Mouse (Mus musculus): Measurements from ENCODE around the gene Lad1. TPM values are rescaled to one million over a fixed set of nuclear protein-coding genes. Genes with fewer than 3 reads are reported as not detected.

The Lad1 gene
- polyA plus RNA-seq (2014; fragmentation: Nextera tagmentation; extraction: Ambion mirVana) = 0.47 and 0.65 TPM in 2 replicates

DNA sequence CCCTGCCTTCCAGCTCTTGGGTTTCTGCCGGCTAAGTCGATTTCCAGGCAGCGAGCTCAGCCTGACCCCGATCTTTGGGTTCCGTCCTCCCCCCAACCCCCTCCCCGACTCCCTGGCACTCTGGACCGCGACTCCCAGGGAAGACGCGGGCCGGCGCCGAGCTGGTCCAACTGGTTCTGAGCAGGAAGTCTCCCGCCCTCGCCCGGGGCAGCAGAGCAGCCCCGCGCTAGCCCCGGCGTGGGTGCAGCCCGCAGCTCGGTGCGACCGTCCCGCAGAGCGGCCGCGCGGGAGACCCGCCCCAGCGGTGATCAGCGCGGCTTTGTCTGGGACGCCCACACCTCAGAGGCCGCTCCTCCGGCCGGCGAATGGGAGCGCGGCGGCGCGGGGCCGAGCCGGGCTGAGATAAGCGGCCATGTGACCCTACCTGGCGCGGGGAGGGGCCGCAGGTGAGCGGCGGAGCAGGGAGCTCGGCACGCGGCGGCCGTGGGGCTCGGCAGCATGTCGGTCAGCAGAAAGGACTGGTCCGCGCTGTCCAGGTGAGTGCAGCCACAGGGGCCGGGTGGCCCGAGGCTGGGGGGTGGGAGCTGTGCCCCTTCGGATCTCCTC lies at the start of gene Lad1:
Lad1 (plus strand) TSS at position 118 of the 606 bp plus-strand sequence.
- peak within 1 kb of the TSS; percentile 48 for H3K9ac ChIP-seq (ENCODE audit: low read length)

DNA sequence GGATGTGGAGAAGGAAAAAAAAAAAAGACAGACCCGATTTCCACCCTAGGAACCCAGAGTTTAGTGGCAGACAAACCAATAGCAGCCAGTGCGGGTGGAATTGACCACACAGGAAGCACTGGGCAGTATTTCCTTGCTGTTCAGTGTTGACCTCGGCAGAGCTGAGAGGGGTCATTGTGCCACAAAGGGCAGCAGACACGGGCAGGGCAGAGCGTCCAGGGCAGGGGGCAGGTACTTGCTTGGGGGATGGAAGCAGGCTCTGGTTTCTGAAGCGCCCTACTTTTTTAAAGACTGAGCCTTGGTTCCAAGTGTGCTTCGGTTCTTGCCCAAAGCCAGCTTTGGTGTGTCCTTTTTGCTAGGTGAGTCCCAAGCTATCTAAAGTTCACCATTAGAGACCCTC lies 48.2 kb upstream of the Lad1 start:
- H3K36me3 ChIP-seq (ENCODE audit: control insufficient read depth, insufficient read depth, low read length) = no peaks in the 10 kb centered on the region; the same call in 1 of the 2 replicates
- no peak overlapping the region for H3K4me2 ChIP-seq (ENCODE audit: low read depth, low read length, severe bottlenecking)
- no peak for ATAC-seq (replicated peaks; ENCODE audit: low FRiP score)
- no peak overlapping the region for H3K4me3 ChIP-seq (ENCODE audit: low read depth, low read length)
- no peaks in the 10 kb centered on the region for H3K9me3 ChIP-seq (ENCODE audit: control insufficient read depth, low read length)
- WGBS = 74% methylated on average over 7 of the region's 7 CpGs
- peaks cover 4% of the 10 kb centered on the region; the same call in 1 of the 2 replicates for H3K4me1 ChIP-seq (replicated peaks; ENCODE audit: control insufficient read depth, insufficient read depth, low read length)
- no peak overlapping the region for H3K27ac ChIP-seq (ENCODE audit: low read depth, low read length)
- no peak overlapping the region for H3K9ac ChIP-seq (ENCODE audit: low read length)
- no peak for DNase-seq (ENCODE audit: low spot score)
- H3K27me3 ChIP-seq (ENCODE audit: control insufficient read depth, insufficient read depth, low read length) = no peaks in the 10 kb centered on the region

More for the DNA sequence above, at the start of gene Lad1:
- peaks cover 40% of the 10 kb centered on the region for H3K27me3 ChIP-seq (ENCODE audit: control insufficient read depth, insufficient read depth, low read length)
- H3K9me3 ChIP-seq (ENCODE audit: control insufficient read depth, low read length) = no peaks in the 10 kb centered on the region
- H3K27ac ChIP-seq (ENCODE audit: low read depth, low read length) = no peak within 1 kb of the TSS
- H3K4me3 ChIP-seq (ENCODE audit: low read depth, low read length) = peak within 1 kb of the TSS; percentile 56
- WGBS = under 1% methylated on average over 60 of the region's 63 CpGs
- H3K4me1 ChIP-seq (replicated peaks; ENCODE audit: control insufficient read depth, insufficient read depth, low read length) = peaks cover 3% of the 10 kb centered on the region; the same call in 1 of the 2 replicates
- H3K4me2 ChIP-seq (ENCODE audit: low read depth, low read length, severe bottlenecking) = peak within 1 kb of the TSS; percentile 100
- DNase-seq (ENCODE audit: low spot score) (peak; percentile 62), ATAC-seq (replicated peaks; ENCODE audit: low FRiP score) (peak; percentile 53; the same call in 1 of the 2 replicates)
- H3K36me3 ChIP-seq (ENCODE audit: control insufficient read depth, insufficient read depth, low read length) = no peaks in the 10 kb centered on the region

DNA sequence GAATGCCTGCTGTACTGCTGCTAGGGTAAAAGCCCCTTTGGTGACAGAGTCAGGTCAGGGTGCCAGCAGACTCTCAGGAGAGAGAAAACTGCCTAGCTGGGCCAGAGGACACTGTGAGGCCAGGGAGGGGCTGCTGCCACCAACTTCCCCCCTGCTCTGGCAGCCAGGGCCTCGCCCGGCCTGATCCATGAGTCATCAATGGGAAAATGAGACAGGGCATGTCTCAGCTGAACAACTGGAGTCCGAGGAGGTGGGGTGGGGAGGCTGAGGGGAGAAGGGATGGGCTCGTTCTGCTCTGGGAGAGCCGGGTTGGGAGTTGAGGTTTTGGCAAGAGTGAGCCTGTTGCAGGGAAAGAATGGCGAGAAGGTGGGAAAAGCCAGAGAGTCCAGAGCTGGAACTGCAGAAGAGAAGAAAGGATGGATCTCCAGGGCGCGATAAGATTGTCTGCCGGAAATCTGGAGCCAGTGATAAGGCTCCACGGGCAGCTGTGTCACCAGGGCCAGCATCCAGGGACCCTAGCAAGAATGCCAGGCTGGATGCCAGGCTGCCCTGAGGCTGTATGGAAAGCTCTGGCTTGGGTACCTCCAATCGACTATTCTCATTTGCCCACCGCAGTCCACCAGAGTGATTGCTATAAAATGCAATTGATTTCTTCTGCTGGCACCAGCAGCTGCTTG lies 47.4 kb upstream of the Lad1 start:
- Histone ChIP-seq H3K27me3 (ENCODE audit: control insufficient read depth, insufficient read depth, low read length) (no peaks in the 10 kb centered on the region), H3K9ac (ENCODE audit: low read length) (no peak overlapping the region), H3K4me2 (ENCODE audit: low read depth, low read length, severe bottlenecking) (no peak overlapping the region), H3K9me3 (ENCODE audit: control insufficient read depth, low read length) (no peaks in the 10 kb centered on the region), H3K4me3 (ENCODE audit: low read depth, low read length) (no peak overlapping the region), H3K27ac (ENCODE audit: low read depth, low read length) (no peak overlapping the region), H3K36me3 (ENCODE audit: control insufficient read depth, insufficient read depth, low read length) (no peaks in the 10 kb centered on the region; the same call in 1 of the 2 replicates), H3K4me1 (replicated peaks; ENCODE audit: control insufficient read depth, insufficient read depth, low read length) (peaks cover 4% of the 10 kb centered on the region; the same call in 1 of the 2 replicates)
- WGBS = 77% methylated on average over 12 of the region's 12 CpGs
- ATAC-seq (replicated peaks; ENCODE audit: low FRiP score) (no peak), DNase-seq (ENCODE audit: low spot score) (no peak)

DNA sequence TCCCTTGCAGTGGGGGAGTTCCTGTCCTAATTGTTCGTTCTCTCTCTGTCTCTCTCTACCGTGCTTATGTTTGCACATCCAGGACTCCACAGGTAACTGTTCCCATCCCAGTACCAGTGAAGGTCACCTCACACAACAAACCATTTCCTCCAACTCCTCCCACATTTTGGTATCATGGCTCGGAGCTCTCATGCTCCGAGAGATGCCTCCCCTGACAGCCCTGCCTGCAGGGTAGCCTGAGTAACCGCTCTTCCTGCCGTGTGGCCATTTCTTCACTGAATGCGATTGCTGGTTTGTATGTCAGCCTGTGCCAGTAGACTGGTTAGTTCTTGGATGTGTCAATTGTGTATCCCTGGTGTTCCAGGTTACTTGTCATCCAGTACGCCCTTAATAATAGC lies 46.8 kb upstream of the Lad1 start:
- H3K27ac ChIP-seq (ENCODE audit: low read depth, low read length) = no peak overlapping the region
- 77% methylated on average over 8 of the region's 8 CpGs for WGBS

DNA sequence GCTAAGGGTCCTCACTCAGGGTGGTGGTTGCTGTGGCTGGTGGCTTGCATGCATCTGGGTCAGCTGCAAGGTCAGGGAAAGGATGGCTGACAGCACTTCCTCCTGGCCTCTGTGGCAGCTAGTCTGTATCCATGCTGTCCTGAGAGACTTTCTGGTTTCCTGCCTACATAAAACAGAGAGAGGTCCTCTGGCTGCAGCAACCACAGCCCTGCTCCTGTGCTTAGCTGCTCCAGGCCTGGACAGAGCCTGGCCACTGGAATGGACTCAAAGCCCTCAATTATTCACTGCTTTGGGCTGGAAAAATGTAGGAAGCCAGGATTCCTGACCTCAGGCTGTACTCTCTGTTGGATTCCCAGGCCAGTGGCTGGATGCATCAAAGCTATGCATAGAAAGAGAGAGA lies 41.8 kb upstream of the Lad1 start:
- no peak overlapping the region for H3K4me3 ChIP-seq (ENCODE audit: low read depth, low read length)
- H3K9me3 ChIP-seq (ENCODE audit: control insufficient read depth, low read length) = no peaks in the 10 kb centered on the region
- H3K9ac ChIP-seq (ENCODE audit: low read length) = no peak overlapping the region
- ATAC-seq (replicated peaks; ENCODE audit: low FRiP score) (no peak), DNase-seq (ENCODE audit: low spot score) (no peak)
- H3K36me3 ChIP-seq (ENCODE audit: control insufficient read depth, insufficient read depth, low read length) = no peaks in the 10 kb centered on the region
- H3K4me1 ChIP-seq (replicated peaks; ENCODE audit: control insufficient read depth, insufficient read depth, low read length) = no peaks in the 10 kb centered on the region; the same call in 1 of the 2 replicates
- H3K4me2 ChIP-seq (ENCODE audit: low read depth, low read length, severe bottlenecking) = no peak overlapping the region
- no peak overlapping the region for H3K27ac ChIP-seq (ENCODE audit: low read depth, low read length)
- no peaks in the 10 kb centered on the region for H3K27me3 ChIP-seq (ENCODE audit: control insufficient read depth, insufficient read depth, low read length)

More for the DNA sequence above, 46.8 kb upstream of the Lad1 start:
- ATAC-seq (replicated peaks; ENCODE audit: low FRiP score) (no peak), DNase-seq (ENCODE audit: low spot score) (no peak)
- Histone ChIP-seq H3K4me2 (ENCODE audit: low read depth, low read length, severe bottlenecking) (no peak overlapping the region), H3K4me1 (replicated peaks; ENCODE audit: control insufficient read depth, insufficient read depth, low read length) (peaks cover 2% of the 10 kb centered on the region; the same call in 1 of the 2 replicates), H3K4me3 (ENCODE audit: low read depth, low read length) (no peak overlapping the region), H3K27me3 (ENCODE audit: control insufficient read depth, insufficient read depth, low read length) (no peaks in the 10 kb centered on the region), H3K36me3 (ENCODE audit: control insufficient read depth, insufficient read depth, low read length) (no peaks in the 10 kb centered on the region; the same call in 1 of the 2 replicates), H3K9ac (ENCODE audit: low read length) (no peak overlapping the region), H3K9me3 (ENCODE audit: control insufficient read depth, low read length) (no peaks in the 10 kb centered on the region)

DNA sequence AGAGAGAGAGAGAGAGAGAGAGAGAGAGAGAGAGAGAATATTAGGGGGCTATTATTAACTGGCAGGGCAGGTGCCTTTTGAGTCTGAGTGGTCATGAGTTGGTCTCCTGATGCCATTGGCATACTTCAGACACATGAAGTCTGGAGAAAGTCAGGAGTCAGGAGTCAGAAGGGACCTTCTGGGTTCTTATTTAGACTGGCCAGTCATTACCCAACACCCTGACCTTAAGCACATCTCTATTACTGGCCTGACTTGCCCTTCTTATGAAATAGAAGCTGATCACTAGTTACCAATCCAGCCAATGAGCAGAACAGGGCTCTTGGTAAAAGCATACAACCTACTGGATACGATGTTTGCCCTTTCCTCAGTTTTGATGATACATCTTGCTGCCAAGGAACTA lies 41.4 kb upstream of the Lad1 start:
- H3K36me3 ChIP-seq (ENCODE audit: control insufficient read depth, insufficient read depth, low read length) = no peaks in the 10 kb centered on the region
- H3K4me3 ChIP-seq (ENCODE audit: low read depth, low read length) = no peak overlapping the region
- ATAC-seq (replicated peaks; ENCODE audit: low FRiP score) = no peak
- no peaks in the 10 kb centered on the region for H3K9me3 ChIP-seq (ENCODE audit: control insufficient read depth, low read length)
- no peaks in the 10 kb centered on the region; the same call in 1 of the 2 replicates for H3K4me1 ChIP-seq (replicated peaks; ENCODE audit: control insufficient read depth, insufficient read depth, low read length)
- H3K27ac ChIP-seq (ENCODE audit: low read depth, low read length) = no peak overlapping the region
- WGBS = 93% methylated on average over 1 of the region's 1 CpGs
- no peak for DNase-seq (ENCODE audit: low spot score)
- H3K4me2 ChIP-seq (ENCODE audit: low read depth, low read length, severe bottlenecking) = no peak overlapping the region
- H3K27me3 ChIP-seq (ENCODE audit: control insufficient read depth, insufficient read depth, low read length) = no peaks in the 10 kb centered on the region
- H3K9ac ChIP-seq (ENCODE audit: low read length) = no peak overlapping the region

DNA sequence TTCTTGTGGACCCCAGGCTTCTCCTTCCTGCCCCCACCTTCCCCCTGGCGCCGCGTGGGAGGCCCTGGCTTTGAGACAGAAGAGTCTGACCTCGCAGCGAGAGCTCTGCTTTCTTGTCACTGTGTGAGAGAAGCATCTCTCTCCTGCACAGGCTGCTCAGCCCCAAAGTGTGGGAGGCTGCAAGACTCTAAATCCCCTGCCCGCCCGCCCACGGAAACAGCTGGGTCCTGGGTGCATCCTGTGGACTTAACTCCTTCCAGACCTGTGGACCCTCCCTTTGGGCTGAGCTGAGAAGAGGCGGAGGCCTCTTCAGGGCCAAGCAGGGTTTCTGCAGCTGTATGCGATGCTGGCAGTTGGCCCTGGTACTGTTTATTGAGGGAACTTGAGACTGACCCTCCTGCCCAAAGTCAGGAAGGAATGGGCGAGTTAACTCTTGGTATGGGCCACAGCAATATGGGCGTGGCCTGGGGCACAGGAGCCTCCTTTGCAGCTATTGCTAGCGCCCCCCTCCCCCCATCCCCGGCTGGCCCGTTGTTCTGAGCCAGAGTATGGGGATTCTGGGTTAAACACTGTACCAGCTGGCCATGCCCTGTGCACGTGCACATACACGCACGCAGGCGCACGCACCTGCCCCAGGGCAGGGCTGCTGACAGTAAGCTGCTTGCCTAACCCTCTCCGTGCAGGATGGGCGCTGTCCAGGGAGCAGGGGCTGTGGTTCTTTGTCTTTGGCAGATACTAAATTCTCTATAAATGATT lies 39.4 kb upstream of the Lad1 start, which contains the start of gene Tnni1:
Tnni1 (plus strand) TSS at position 655 of the 756 bp plus-strand sequence.
- ATAC-seq (replicated peaks; ENCODE audit: low FRiP score) (0 out of 2 replicates have a peak, but pooled peaks have one; percentile 35), DNase-seq (ENCODE audit: low spot score) (no peak)
- H3K27me3 ChIP-seq (ENCODE audit: control insufficient read depth, insufficient read depth, low read length) = no peaks in the 10 kb centered on the region
- no peaks in the 10 kb centered on the region for H3K9me3 ChIP-seq (ENCODE audit: control insufficient read depth, low read length)
- H3K4me3 ChIP-seq (ENCODE audit: low read depth, low read length) = no peak within 1 kb of the TSS
- H3K9ac ChIP-seq (ENCODE audit: low read length) = 0 out of 2 replicates have a peak within 1 kb of the TSS, but pooled peaks have one; percentile 16
- 32% methylated on average over 22 of the region's 22 CpGs for WGBS
- H3K36me3 ChIP-seq (ENCODE audit: control insufficient read depth, insufficient read depth, low read length) = no peaks in the 10 kb centered on the region
- peaks cover 3% of the 10 kb centered on the region; the same call in 1 of the 2 replicates for H3K4me1 ChIP-seq (replicated peaks; ENCODE audit: control insufficient read depth, insufficient read depth, low read length)
- no peak within 1 kb of the TSS for H3K4me2 ChIP-seq (ENCODE audit: low read depth, low read length, severe bottlenecking)
- no peak within 1 kb of the TSS for H3K27ac ChIP-seq (ENCODE audit: low read depth, low read length)

DNA sequence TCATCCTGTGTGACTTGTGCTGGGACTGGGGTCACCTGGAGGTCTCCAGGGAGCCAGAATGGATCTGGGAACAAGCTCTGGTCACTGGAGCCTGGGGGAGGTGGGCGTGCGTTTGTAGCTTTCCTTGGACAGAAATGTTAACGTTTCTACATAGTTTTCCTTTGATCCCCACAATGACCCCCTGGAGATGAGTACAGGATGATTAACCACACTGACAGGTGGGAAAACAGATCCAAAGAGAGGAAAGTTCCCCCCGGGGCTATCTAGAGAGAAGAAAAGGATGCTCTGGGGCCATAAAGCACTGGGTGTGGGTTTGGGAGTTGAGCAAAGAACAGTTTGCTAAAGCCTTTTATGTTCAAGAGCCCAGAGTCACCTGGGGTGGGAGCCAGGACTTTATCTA lies 37.7 kb upstream of the Lad1 start:
- H3K36me3 ChIP-seq (ENCODE audit: control insufficient read depth, insufficient read depth, low read length) = no peaks in the 10 kb centered on the region
- no peak overlapping the region for H3K9ac ChIP-seq (ENCODE audit: low read length)
- 56% methylated on average over 4 of the region's 4 CpGs for WGBS
- no peak overlapping the region for H3K4me3 ChIP-seq (ENCODE audit: low read depth, low read length)
- H3K4me1 ChIP-seq (replicated peaks; ENCODE audit: control insufficient read depth, insufficient read depth, low read length) = peaks cover 3% of the 10 kb centered on the region; the same call in 1 of the 2 replicates
- no peak overlapping the region for H3K4me2 ChIP-seq (ENCODE audit: low read depth, low read length, severe bottlenecking)
- no peak for DNase-seq (ENCODE audit: low spot score)
- H3K27ac ChIP-seq (ENCODE audit: low read depth, low read length) = no peak overlapping the region
- H3K27me3 ChIP-seq (ENCODE audit: control insufficient read depth, insufficient read depth, low read length) = no peaks in the 10 kb centered on the region
- ATAC-seq (replicated peaks; ENCODE audit: low FRiP score) = no peak
- H3K9me3 ChIP-seq (ENCODE audit: control insufficient read depth, low read length) = no peaks in the 10 kb centered on the region

Measured in forebrain, embryonic 11.5 days (tissue).